Mouse (Mus musculus): ENCODE measurements at regions not wholly inside any gene's neighbourhood (a gene's known extent, or its start where the extent isn't known, plus 50 kb on each side); places are given as distances from the start of the nearest gene placed in this dataset.
"Not testable (repeated sequence)": the region's sequence is repeated elsewhere in the genome, so short reads cannot be mapped to it uniquely, and the experiment has no call there.

GRCm38 (mm10) chr14:120809321-120809720 lies 101.7 kb upstream of the Ipo5 start:
- ATAC-seq (ENCODE audit: low FRiP score, low TSS enrichment), result no peak
- 91% methylated on average over 6 of the region's 6 CpGs for whole genome bisulfite sequencing

GRCm38 (mm10) chr14:120813938-120814337 lies 97.1 kb upstream of the Ipo5 start:
- no peaks in the 10 kb centered on the region for H3K9me3 ChIP-seq (ENCODE audit: control insufficient read depth, low read length)
- 93% methylated on average over 9 of the region's 9 CpGs for WGBS
- no peak overlapping the region for H3K4me3 ChIP-seq (replicated peaks; ENCODE audit: low read depth, low read length)
- DNase-seq (no peak), ATAC-seq (ENCODE audit: low FRiP score, low TSS enrichment) (no peak)
- H3K27ac ChIP-seq (replicated peaks; ENCODE audit: low read depth, low read length), result no peak overlapping the region
- no peak overlapping the region for H3K9ac ChIP-seq (replicated peaks; ENCODE audit: low read length)
- no peak overlapping the region for H3K4me2 ChIP-seq (ENCODE audit: low read length)
- no peaks in the 10 kb centered on the region for H3K4me1 ChIP-seq (ENCODE audit: control insufficient read depth, insufficient read depth, low read length)
- H3K36me3 ChIP-seq (ENCODE audit: control insufficient read depth, insufficient read depth, low read length), result no peaks in the 10 kb centered on the region
- H3K27me3 ChIP-seq (ENCODE audit: control insufficient read depth, insufficient read depth, low read length), result no peaks in the 10 kb centered on the region

More at GRCm38 (mm10) chr14:120809321-120809720, 101.7 kb upstream of the Ipo5 start:
- Histone ChIP-seq H3K4me1 (ENCODE audit: control insufficient read depth, insufficient read depth, low read length) (0 out of 2 replicates have a peak, but pooled peaks cover 5% of the 10 kb centered on the region), H3K4me2 (ENCODE audit: low read length) (no peak overlapping the region), H3K36me3 (ENCODE audit: control insufficient read depth, insufficient read depth, low read length) (no peaks in the 10 kb centered on the region), H3K4me3 (replicated peaks; ENCODE audit: low read depth, low read length) (no peak overlapping the region), H3K9ac (replicated peaks; ENCODE audit: low read length) (no peak overlapping the region), H3K27ac (replicated peaks; ENCODE audit: low read depth, low read length) (no peak overlapping the region), H3K9me3 (ENCODE audit: control insufficient read depth, low read length) (no peaks in the 10 kb centered on the region), H3K27me3 (ENCODE audit: control insufficient read depth, insufficient read depth, low read length) (no peaks in the 10 kb centered on the region)
- DNase-seq, result no peak

GRCm38 (mm10) chr14:120815126-120815525 lies 95.9 kb upstream of the Ipo5 start:
- H3K4me3 ChIP-seq (replicated peaks; ENCODE audit: low read depth, low read length); ATAC-seq (ENCODE audit: low FRiP score, low TSS enrichment); H3K9ac ChIP-seq (replicated peaks; ENCODE audit: low read length); DNase-seq; H3K27me3 ChIP-seq (ENCODE audit: control insufficient read depth, insufficient read depth, low read length); H3K9me3 ChIP-seq (ENCODE audit: control insufficient read depth, low read length); H3K4me2 ChIP-seq (ENCODE audit: low read length); H3K27ac ChIP-seq (replicated peaks; ENCODE audit: low read depth, low read length); H3K36me3 ChIP-seq (ENCODE audit: control insufficient read depth, insufficient read depth, low read length); H3K4me1 ChIP-seq (ENCODE audit: control insufficient read depth, insufficient read depth, low read length): not testable (repeated sequence)
- WGBS, result 87% methylated on average over 3 of the region's 3 CpGs

- H3K9ac ChIP-seq (replicated peaks; ENCODE audit: low read length), result no peak overlapping the region
- H3K4me3 ChIP-seq (replicated peaks; ENCODE audit: low read depth, low read length), result no peak overlapping the region
- H3K36me3 ChIP-seq (ENCODE audit: control insufficient read depth, insufficient read depth, low read length), result no peaks in the 10 kb centered on the region
- 99% methylated on average over 2 of the region's 2 CpGs for WGBS
- H3K27me3 ChIP-seq (ENCODE audit: control insufficient read depth, insufficient read depth, low read length), result no peaks in the 10 kb centered on the region
- no peak overlapping the region for H3K4me2 ChIP-seq (ENCODE audit: low read length)
- DNase-seq (no peak), ATAC-seq (ENCODE audit: low FRiP score, low TSS enrichment) (no peak)
- H3K27ac ChIP-seq (replicated peaks; ENCODE audit: low read depth, low read length), result no peak overlapping the region
- H3K4me1 ChIP-seq (ENCODE audit: control insufficient read depth, insufficient read depth, low read length), result no peaks in the 10 kb centered on the region
- H3K9me3 ChIP-seq (ENCODE audit: control insufficient read depth, low read length), result no peaks in the 10 kb centered on the region
Measured at GRCm38 (mm10) chr14:120816529-120816928, 94.5 kb upstream of the Ipo5 start.

- no peak for ATAC-seq (ENCODE audit: low FRiP score, low TSS enrichment)
- Histone ChIP-seq H3K9ac (replicated peaks; ENCODE audit: low read length) (no peak overlapping the region), H3K27me3 (ENCODE audit: control insufficient read depth, insufficient read depth, low read length) (no peaks in the 10 kb centered on the region), H3K4me1 (ENCODE audit: control insufficient read depth, insufficient read depth, low read length) (no peaks in the 10 kb centered on the region), H3K9me3 (ENCODE audit: control insufficient read depth, low read length) (no peaks in the 10 kb centered on the region), H3K36me3 (ENCODE audit: control insufficient read depth, insufficient read depth, low read length) (no peaks in the 10 kb centered on the region), H3K4me3 (replicated peaks; ENCODE audit: low read depth, low read length) (no peak overlapping the region), H3K27ac (replicated peaks; ENCODE audit: low read depth, low read length) (no peak overlapping the region), H3K4me2 (ENCODE audit: low read length) (no peak overlapping the region)
- no peak for DNase-seq
- WGBS, result 92% methylated on average over 4 of the region's 4 CpGs
Measured at GRCm38 (mm10) chr14:120826187-120826586, 84.8 kb upstream of the Ipo5 start.

GRCm38 (mm10) chr14:120830389-120830835 lies 80.6 kb upstream of the Ipo5 start:
- not testable (repeated sequence) for H3K9ac ChIP-seq (replicated peaks; ENCODE audit: low read length); H3K4me3 ChIP-seq (replicated peaks; ENCODE audit: low read depth, low read length); H3K9me3 ChIP-seq (ENCODE audit: control insufficient read depth, low read length); H3K36me3 ChIP-seq (ENCODE audit: control insufficient read depth, insufficient read depth, low read length); H3K4me1 ChIP-seq (ENCODE audit: control insufficient read depth, insufficient read depth, low read length); H3K4me2 ChIP-seq (ENCODE audit: low read length); H3K27me3 ChIP-seq (ENCODE audit: control insufficient read depth, insufficient read depth, low read length); H3K27ac ChIP-seq (replicated peaks; ENCODE audit: low read depth, low read length)
- peak; percentile 61; the same call in 1 of the 2 replicates for ATAC-seq (ENCODE audit: low FRiP score, low TSS enrichment)
- 40% methylated on average over 20 of the region's 20 CpGs for WGBS
- peak; percentile 78 for DNase-seq

GRCm38 (mm10) chr14:120831397-120831796 lies 79.6 kb upstream of the Ipo5 start:
- Histone ChIP-seq H3K9me3 (ENCODE audit: control insufficient read depth, low read length) (no peaks in the 10 kb centered on the region), H3K27ac (replicated peaks; ENCODE audit: low read depth, low read length) (no peak overlapping the region), H3K36me3 (ENCODE audit: control insufficient read depth, insufficient read depth, low read length) (no peaks in the 10 kb centered on the region), H3K4me2 (ENCODE audit: low read length) (peak overlapping the region; percentile 54), H3K4me1 (ENCODE audit: control insufficient read depth, insufficient read depth, low read length) (no peaks in the 10 kb centered on the region), H3K9ac (replicated peaks; ENCODE audit: low read length) (no peak overlapping the region), H3K27me3 (ENCODE audit: control insufficient read depth, insufficient read depth, low read length) (no peaks in the 10 kb centered on the region), H3K4me3 (replicated peaks; ENCODE audit: low read depth, low read length) (no peak overlapping the region)
- 32% methylated on average over 5 of the region's 5 CpGs for WGBS
- ATAC-seq (ENCODE audit: low FRiP score, low TSS enrichment) (no peak; the same call in 1 of the 2 replicates), DNase-seq (no peak)

GRCm38 (mm10) chr14:120831847-120832613 lies 79.0 kb upstream of the Ipo5 start:
- DNase-seq (peak; percentile 97), ATAC-seq (ENCODE audit: low FRiP score, low TSS enrichment) (peak; percentile 73)
- Histone ChIP-seq H3K9ac (replicated peaks; ENCODE audit: low read length) (no peak overlapping the region), H3K9me3 (ENCODE audit: control insufficient read depth, low read length) (no peaks in the 10 kb centered on the region), H3K36me3 (ENCODE audit: control insufficient read depth, insufficient read depth, low read length) (no peaks in the 10 kb centered on the region), H3K4me2 (ENCODE audit: low read length) (peak overlapping the region; percentile 54), H3K27ac (replicated peaks; ENCODE audit: low read depth, low read length) (peak overlapping the region; percentile 22; the same call in 1 of the 2 replicates), H3K4me1 (ENCODE audit: control insufficient read depth, insufficient read depth, low read length) (no peaks in the 10 kb centered on the region), H3K27me3 (ENCODE audit: control insufficient read depth, insufficient read depth, low read length) (no peaks in the 10 kb centered on the region), H3K4me3 (replicated peaks; ENCODE audit: low read depth, low read length) (peak overlapping the region; percentile 19; the same call in 1 of the 2 replicates)
- WGBS, result 10% methylated on average over 23 of the region's 23 CpGs

GRCm38 (mm10) chr14:120834821-120835220 lies 76.2 kb upstream of the Ipo5 start:
- Histone ChIP-seq H3K4me2 (ENCODE audit: low read length) (no peak overlapping the region), H3K27me3 (ENCODE audit: control insufficient read depth, insufficient read depth, low read length) (no peaks in the 10 kb centered on the region), H3K9me3 (ENCODE audit: control insufficient read depth, low read length) (no peaks in the 10 kb centered on the region), H3K36me3 (ENCODE audit: control insufficient read depth, insufficient read depth, low read length) (no peaks in the 10 kb centered on the region), H3K4me1 (ENCODE audit: control insufficient read depth, insufficient read depth, low read length) (no peaks in the 10 kb centered on the region), H3K27ac (replicated peaks; ENCODE audit: low read depth, low read length) (no peak overlapping the region), H3K9ac (replicated peaks; ENCODE audit: low read length) (no peak overlapping the region), H3K4me3 (replicated peaks; ENCODE audit: low read depth, low read length) (no peak overlapping the region)
- DNase-seq, result no peak
- ATAC-seq (ENCODE audit: low FRiP score, low TSS enrichment), result no peak
- WGBS, result 82% methylated on average over 4 of the region's 4 CpGs
